Mouse (Mus musculus) liver, postnatal 0 days (tissue): Measurements from ENCODE around the gene Fitm2.

Source experiments
- CTCF ChIP-seq: sonication (generic); IDR thresholded peaks from 2 replicates; pipeline ENCODE4 v1.5.1; 2016; ENCODE audit warnings: antibody characterized with exemption, low read depth
- EP300 ChIP-seq: IDR thresholded peaks from 2 replicates; pipeline ENCODE4 v1.6.1; 2016; ENCODE audit warnings: antibody characterized with exemption, low read depth, mild to moderate bottlenecking

DNA sequence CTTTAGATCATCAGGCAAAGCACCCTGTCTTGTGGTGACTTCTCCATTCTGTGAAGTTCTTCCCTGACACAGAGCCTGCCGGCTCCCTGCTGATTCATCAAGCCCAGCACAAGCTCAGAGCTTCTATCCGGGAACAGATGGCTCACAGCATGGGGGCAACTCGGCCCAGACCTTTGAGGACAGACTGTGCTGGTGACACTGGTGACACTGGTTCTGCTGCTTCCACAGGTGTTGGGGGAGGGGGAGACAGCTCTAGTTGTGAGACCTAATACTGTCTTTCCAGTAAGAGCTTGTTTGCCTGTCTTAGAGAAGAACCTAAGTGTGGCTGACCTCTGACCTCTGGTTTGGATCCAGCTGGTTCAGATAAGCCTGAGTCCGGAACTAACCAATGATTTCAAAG, 38.5 kb downstream of the Fitm2 start:
- no peak for TF ChIP-seq EP300
- TF ChIP-seq CTCF = no peak
